Mouse (Mus musculus) embryonic fibroblast, embryonic 13.5 days (primary cell): ENCODE measurements around the gene Pheta2.

Experiments used
- CTCF ChIP-seq: IDR thresholded peaks from 2 replicates; pipeline ENCODE4 v1.5.1; 2011; ENCODE audit warnings: mild to moderate bottlenecking, control low read depth, low read length, moderate library complexity, borderline replicate concordance; ENCODE audit not compliant: insufficient read depth
- POLR2A ChIP-seq: IDR thresholded peaks from 2 replicates; pipeline ENCODE4 v1.6.1; 2011; ENCODE audit warnings: low read depth, mild to moderate bottlenecking, control low read depth, low read length, moderate library complexity

DNA sequence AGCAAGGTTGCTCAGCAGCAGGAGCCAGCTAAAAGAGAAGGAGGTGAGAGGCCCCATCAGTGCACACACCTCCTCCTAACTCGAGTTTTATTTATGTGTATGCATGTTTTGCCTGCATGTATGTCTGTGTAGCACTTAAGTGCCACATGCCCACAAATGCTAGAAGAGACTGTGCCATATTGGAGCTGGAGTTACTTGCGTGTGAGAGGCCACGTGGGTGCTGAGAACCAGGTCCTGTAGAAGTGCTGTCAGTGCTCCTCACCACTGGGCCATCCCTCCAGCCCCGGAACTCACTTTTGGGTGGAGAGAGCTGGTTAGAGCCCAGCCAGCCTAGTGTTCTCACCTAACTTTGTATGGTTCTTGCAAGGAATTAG lies 8.5 kb downstream of the Pheta2 start:
- TF ChIP-seq CTCF (no peak), POLR2A (no peak)
